Mouse (Mus musculus) heart, postnatal 0 days (tissue): ENCODE results near the gene Vasn. TPM values are rescaled to one million over a fixed set of nuclear protein-coding genes. Genes with fewer than 3 reads are reported as not detected.

Experiments
- ATAC-seq: fragments of 200-750 bp; cut with Nextera tagmentation; 2 replicates; pipeline ENCODE4 v1.8.0; 2017; ENCODE audit warnings: low read depth, moderate number of reproducible peaks, moderate library complexity; ENCODE audit not compliant: insufficient read depth
- DNase-seq: peaks from one replicate; pipeline ENCODE4 v3.0.0-alpha.2; 2016; ENCODE audit warnings: low spot score
- H3K27ac ChIP-seq: fragments of 300-500 bp; sonication (generic); 2 replicates; pipeline ENCODE4 v1.5.1; 2014; ENCODE audit warnings: low read depth, mild to moderate bottlenecking
- H3K27me3 ChIP-seq: fragments of 300-500 bp; sonication (generic); 2 replicates; pipeline ENCODE4 v1.6.1; 2014; ENCODE audit warnings: low read length, mixed read lengths; ENCODE audit not compliant: control insufficient read depth, insufficient read depth
- H3K36me3 ChIP-seq: fragments of 300-500 bp; sonication (generic); replicated peaks from 2 replicates; pipeline ENCODE4 v1.6.1; 2014; ENCODE audit warnings: low read length, mixed read lengths; ENCODE audit not compliant: control insufficient read depth, insufficient read depth
- H3K4me1 ChIP-seq: fragments of 300-500 bp; sonication (generic); 2 replicates; pipeline ENCODE4 v1.6.1; 2014; ENCODE audit warnings: antibody characterized with exemption; ENCODE audit not compliant: control insufficient read depth, insufficient read depth
- H3K4me2 ChIP-seq: fragments of 300-500 bp; sonication (generic); 2 replicates; pipeline ENCODE4 v1.6.1; 2014; ENCODE audit warnings: low read depth, mild to moderate bottlenecking, low read length, moderate library complexity
- H3K4me3 ChIP-seq: fragments of 300-500 bp; sonication (generic); 2 replicates; pipeline ENCODE4 v1.5.1; 2014; ENCODE audit warnings: low read depth, low read length
- H3K9ac ChIP-seq: fragments of 300-500 bp; sonication (generic); replicated peaks from 2 replicates; pipeline ENCODE4 v1.6.1; 2014; ENCODE audit warnings: low read depth, low read length, mixed read lengths
- H3K9me3 ChIP-seq: fragments of 300-500 bp; sonication (generic); replicated peaks from 2 replicates; pipeline ENCODE4 v1.6.1; 2016; ENCODE audit warnings: low read length; ENCODE audit not compliant: control insufficient read depth
- CTCF ChIP-seq: IDR thresholded peaks from 2 replicates; pipeline ENCODE4 v1.5.1; 2016; ENCODE audit warnings: antibody characterized with exemption, control low read depth, low read depth
- EP300 ChIP-seq: IDR thresholded peaks from 2 replicates; pipeline ENCODE4 v1.6.1; 2016; ENCODE audit warnings: antibody characterized with exemption, low read depth
- WGBS: fragments of 180-500 bp; shearing (Covaris S2); extraction: QIAGEN DNeasy Blood & Tissue Kit; methylation state at CpG from one replicate; pipeline ENCODE4 v1.1.7; 2014; 5-methylcytosine and 5-hydroxymethylcytosine counted together
- polyA plus RNA-seq: library from polyadenylated mRNA; unstranded; fragments of >200 nt; fragmentation: Nextera tagmentation; extraction: Ambion mirVana; gene quantifications from 2 replicates; pipeline ENCODE4 v1.2.1, GENCODE M21; 2015
- total RNA-seq: library from RNA; depleted of rRNA; stranded (reverse); fragments of >200 nt; gene quantifications from 2 replicates; pipeline ENCODE4 v1.2.3, GENCODE M21; 2014; ENCODE audit warnings: low replicate concordance

Gene Vasn
- total and polyA plus RNA-seq, 2 experiments from 2014 or later, result 9.3 to 38.7 TPM

DNA sequence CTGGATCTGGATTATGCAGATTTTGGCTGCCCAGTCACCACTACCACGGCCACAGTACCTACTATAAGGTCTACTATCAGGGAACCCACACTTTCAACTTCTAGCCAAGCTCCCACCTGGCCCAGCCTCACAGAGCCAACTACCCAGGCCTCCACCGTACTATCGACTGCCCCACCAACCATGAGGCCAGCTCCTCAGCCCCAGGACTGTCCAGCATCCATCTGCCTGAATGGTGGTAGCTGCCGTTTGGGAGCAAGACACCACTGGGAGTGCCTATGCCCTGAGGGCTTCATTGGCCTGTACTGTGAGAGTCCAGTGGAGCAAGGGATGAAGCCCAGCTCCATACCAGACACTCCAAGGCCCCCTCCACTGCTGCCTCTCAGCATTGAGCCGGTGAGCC is 9.5 kb downstream of the Vasn start:
- ATAC-seq, result no peak
- peak; percentile 2 for DNase-seq
- peaks cover 56% of the 10 kb centered on the region for H3K4me1 ChIP-seq
- H3K36me3 ChIP-seq, result peaks cover 40% of the 10 kb centered on the region
- no peak overlapping the region for H3K27ac ChIP-seq
- no peaks in the 10 kb centered on the region for H3K9me3 ChIP-seq
- no peaks in the 10 kb centered on the region for H3K27me3 ChIP-seq
- 84% methylated on average over 5 of the region's 5 CpGs for WGBS
- TF ChIP-seq CTCF, result no peak
- no peak for TF ChIP-seq EP300
- H3K4me3 ChIP-seq, result no peak overlapping the region
- no peak overlapping the region for H3K4me2 ChIP-seq
- no peak overlapping the region for H3K9ac ChIP-seq

DNA sequence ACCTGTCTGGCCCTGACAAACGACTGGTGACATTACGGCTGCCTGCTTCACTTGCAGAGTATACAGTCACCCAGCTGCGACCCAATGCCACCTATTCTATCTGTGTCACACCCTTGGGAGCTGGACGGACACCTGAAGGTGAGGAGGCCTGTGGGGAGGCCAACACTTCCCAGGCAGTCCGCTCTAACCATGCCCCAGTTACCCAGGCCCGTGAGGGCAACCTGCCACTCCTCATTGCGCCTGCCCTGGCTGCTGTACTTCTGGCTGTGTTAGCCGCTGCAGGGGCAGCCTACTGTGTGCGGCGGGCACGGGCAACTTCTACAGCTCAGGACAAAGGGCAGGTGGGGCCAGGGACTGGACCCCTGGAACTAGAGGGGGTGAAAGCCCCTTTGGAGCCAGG is 10.0 kb downstream of the Vasn start:
- Histone ChIP-seq H3K36me3 (peaks cover 43% of the 10 kb centered on the region), H3K9ac (no peak overlapping the region), H3K4me1 (peaks cover 52% of the 10 kb centered on the region), H3K9me3 (no peaks in the 10 kb centered on the region), H3K27ac (no peak overlapping the region), H3K4me3 (no peak overlapping the region), H3K27me3 (no peaks in the 10 kb centered on the region), H3K4me2 (no peak overlapping the region)
- DNase-seq (no peak), ATAC-seq (no peak)
- TF ChIP-seq EP300, result no peak
- no peak for TF ChIP-seq CTCF
- 85% methylated on average over 11 of the region's 11 CpGs for WGBS

DNA sequence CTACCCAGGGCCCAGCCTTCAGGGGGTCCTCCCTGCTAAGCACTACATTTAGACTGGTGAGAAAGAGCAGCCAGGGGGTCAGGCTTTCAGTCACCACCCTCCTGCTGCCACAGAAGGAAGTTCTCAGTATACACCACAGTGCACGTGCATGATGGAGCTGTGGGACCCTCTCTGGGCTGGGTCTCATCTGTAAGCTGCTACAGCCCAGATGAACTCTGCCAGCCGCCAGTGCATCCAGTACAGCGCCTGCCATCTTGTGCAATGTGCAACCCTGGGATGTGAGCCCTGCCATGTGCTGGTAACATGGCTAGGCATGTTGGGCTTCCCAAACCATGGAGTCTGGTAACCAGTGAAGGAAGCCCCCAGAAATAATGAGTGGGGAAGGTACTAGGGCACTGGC is 10.4 kb downstream of the Vasn start:
- no peak for DNase-seq
- no peak overlapping the region for H3K9ac ChIP-seq
- no peak overlapping the region for H3K27ac ChIP-seq
- peaks cover 52% of the 10 kb centered on the region for H3K4me1 ChIP-seq
- no peaks in the 10 kb centered on the region for H3K9me3 ChIP-seq
- WGBS, result 93% methylated on average over 3 of the region's 3 CpGs
- H3K4me3 ChIP-seq, result no peak overlapping the region
- ATAC-seq, result no peak
- H3K27me3 ChIP-seq, result no peaks in the 10 kb centered on the region
- peaks cover 48% of the 10 kb centered on the region for H3K36me3 ChIP-seq
- TF ChIP-seq EP300 (no peak), CTCF (no peak)
- H3K4me2 ChIP-seq, result no peak overlapping the region

DNA sequence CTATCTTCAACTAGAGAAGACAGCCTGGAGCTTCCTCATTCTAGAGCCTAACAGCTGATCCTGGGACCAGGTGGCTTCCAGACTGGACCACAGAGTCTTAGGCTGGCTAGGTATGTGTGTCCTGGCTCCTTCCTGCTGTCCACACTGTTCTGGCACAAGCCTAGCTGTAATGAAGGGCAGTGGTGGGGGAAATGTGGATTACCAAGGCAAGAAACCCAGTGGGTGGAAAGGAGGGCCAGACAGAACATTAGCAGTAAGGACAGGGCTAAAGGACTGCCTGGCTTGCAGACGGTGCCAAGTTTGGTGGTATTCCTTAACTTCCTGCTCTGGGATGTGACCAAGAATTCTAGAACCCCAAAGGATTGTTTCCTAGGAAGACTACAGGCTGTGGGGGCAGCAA is 11.3 kb downstream of the Vasn start:
- WGBS, result 60% methylated on average over 1 of the region's 1 CpGs
- no peak for ATAC-seq
- Histone ChIP-seq H3K9ac (no peak overlapping the region), H3K36me3 (peaks cover 50% of the 10 kb centered on the region), H3K4me3 (no peak overlapping the region), H3K9me3 (no peaks in the 10 kb centered on the region), H3K4me1 (peaks cover 51% of the 10 kb centered on the region), H3K27ac (peak overlapping the region; percentile 69; the same call in 1 of the 2 replicates), H3K4me2 (no peak overlapping the region), H3K27me3 (no peaks in the 10 kb centered on the region)
- TF ChIP-seq CTCF (no peak), EP300 (no peak)
- no peak for DNase-seq

DNA sequence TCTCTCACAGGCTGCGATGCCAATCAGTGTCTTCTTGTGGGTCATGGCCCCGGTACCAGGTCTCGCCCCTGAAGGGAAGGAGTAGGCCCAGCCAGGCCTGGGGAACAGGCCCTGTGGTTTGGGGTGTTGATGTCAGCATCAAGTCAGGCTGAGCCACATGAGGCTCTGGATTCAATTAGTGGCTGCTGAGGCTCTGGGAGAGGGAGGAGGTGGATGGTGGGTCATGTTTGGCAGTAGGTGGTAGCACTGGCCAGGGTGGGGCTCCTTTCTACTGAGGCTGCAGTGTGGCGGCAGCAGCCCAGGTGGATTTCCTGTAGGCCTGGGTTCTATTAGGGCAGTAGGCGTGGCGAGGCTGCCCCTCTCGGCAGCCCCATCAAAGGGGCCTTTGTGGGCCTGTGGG is 11.9 kb downstream of the Vasn start:
- H3K36me3 ChIP-seq, result peaks cover 50% of the 10 kb centered on the region
- peak overlapping the region; percentile 69 for H3K27ac ChIP-seq
- WGBS, result 80% methylated on average over 7 of the region's 7 CpGs
- no peaks in the 10 kb centered on the region for H3K27me3 ChIP-seq
- DNase-seq (no peak), ATAC-seq (no peak)
- no peak overlapping the region for H3K4me2 ChIP-seq
- peaks cover 54% of the 10 kb centered on the region for H3K4me1 ChIP-seq
- TF ChIP-seq EP300 (no peak), CTCF (no peak)
- H3K4me3 ChIP-seq, result no peak overlapping the region
- H3K9ac ChIP-seq, result no peak overlapping the region
- no peaks in the 10 kb centered on the region for H3K9me3 ChIP-seq

DNA sequence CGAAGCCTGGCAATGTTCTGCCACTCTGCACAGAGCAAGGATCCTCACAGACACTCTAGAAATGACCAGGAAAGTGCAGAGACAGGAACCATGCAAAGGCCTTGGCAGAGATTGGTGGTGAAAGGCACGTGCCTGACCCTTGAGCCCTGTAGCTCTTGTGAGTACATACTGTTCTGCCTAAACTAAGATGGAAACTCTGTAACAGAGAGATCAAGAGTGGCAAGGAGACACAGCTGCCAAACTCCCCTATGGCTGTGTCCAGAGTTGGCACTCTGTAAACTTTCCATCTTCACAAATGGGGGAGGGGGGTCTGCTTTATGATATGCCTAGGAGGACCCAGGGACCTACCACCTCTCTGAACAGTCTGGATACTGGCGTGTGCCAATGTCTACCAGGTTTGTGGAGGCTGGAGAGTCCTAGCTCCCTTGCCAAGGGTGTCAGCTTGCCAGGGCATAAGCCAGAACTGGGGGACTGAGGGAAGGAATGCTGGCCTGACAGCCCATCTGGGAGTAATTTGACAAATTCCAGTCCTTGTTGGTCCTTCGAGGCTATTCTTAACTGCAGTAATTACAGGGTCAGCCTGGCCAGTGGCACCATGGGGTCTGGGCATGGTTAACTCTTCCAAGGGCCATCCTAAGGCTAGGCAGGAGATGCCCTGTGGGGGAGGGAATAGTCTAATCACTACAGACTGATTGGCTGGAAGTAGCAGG is 13.1 kb downstream of the Vasn start:
- Histone ChIP-seq H3K4me3 (no peak overlapping the region), H3K27me3 (no peaks in the 10 kb centered on the region), H3K36me3 (peaks cover 50% of the 10 kb centered on the region), H3K9me3 (no peaks in the 10 kb centered on the region), H3K9ac (no peak overlapping the region), H3K4me1 (peaks cover 46% of the 10 kb centered on the region), H3K27ac (peak overlapping the region; percentile 69), H3K4me2 (no peak overlapping the region)
- DNase-seq, result peak; percentile 61
- TF ChIP-seq EP300 (peak; percentile 82; the same call in 1 of the 2 replicates), CTCF (no peak)
- 38% methylated on average over 4 of the region's 4 CpGs for WGBS
- peak; percentile 40 for ATAC-seq
